Mouse (Mus musculus): ENCODE results near the gene Plekhs1. TPM values are rescaled to one million over a fixed set of nuclear protein-coding genes. Genes with fewer than 3 reads are reported as not detected.

Plekhs1 gene
- 0.44 and 0.67 TPM in 2 replicates for polyA plus RNA-seq (2012; rRNA removed)

- DNase-seq (ENCODE audit: extremely low spot score in 1 of 2, low spot score in 1 of 2) = no peak
These were observed at the start of gene Plekhs1 for GRCm38 (mm10) chr19:56461522-56462101. TSS of gene Plekhs1 (plus strand) at chr19:56461640.

- DNase-seq (ENCODE audit: extremely low spot score in 1 of 2, low spot score in 1 of 2) = no peak
These were observed 43.0 kb upstream of the Plekhs1 start for GRCm38 (mm10) chr19:56418404-56418803.

- DNase-seq (ENCODE audit: extremely low spot score in 1 of 2, low spot score in 1 of 2) = no peak
These were observed 42.0 kb upstream of the Plekhs1 start for GRCm38 (mm10) chr19:56419452-56419851.

GRCm38 (mm10) chr19:56420345-56420744, 41.1 kb upstream of the Plekhs1 start:
- no peak for DNase-seq (ENCODE audit: extremely low spot score in 1 of 2, low spot score in 1 of 2)

- peak; percentile 84 to 99 for DNase-seq (ENCODE audit: extremely low spot score in 1 of 2, low spot score in 1 of 2)
These were observed 38.7 kb upstream of the Plekhs1 start for GRCm38 (mm10) chr19:56422476-56423338.

- DNase-seq (ENCODE audit: extremely low spot score in 1 of 2, low spot score in 1 of 2) = peak; percentile 25 to 51
These were observed 38.1 kb upstream of the Plekhs1 start for GRCm38 (mm10) chr19:56423370-56423769.

GRCm38 (mm10) chr19:56424606-56425395, 36.6 kb upstream of the Plekhs1 start:
- no peak for DNase-seq (ENCODE audit: extremely low spot score in 1 of 2, low spot score in 1 of 2)

- DNase-seq (ENCODE audit: extremely low spot score in 1 of 2, low spot score in 1 of 2) = no peak
These were observed 35.9 kb upstream of the Plekhs1 start for GRCm38 (mm10) chr19:56425492-56425891.

- DNase-seq (ENCODE audit: extremely low spot score in 1 of 2, low spot score in 1 of 2) = no peak
These were observed 31.1 kb upstream of the Plekhs1 start for GRCm38 (mm10) chr19:56430369-56430768.

GRCm38 (mm10) chr19:56432706-56433105, 28.7 kb upstream of the Plekhs1 start:
- no peak for DNase-seq (ENCODE audit: extremely low spot score in 1 of 2, low spot score in 1 of 2)

GRCm38 (mm10) chr19:56433581-56433980, 27.9 kb upstream of the Plekhs1 start:
- DNase-seq (ENCODE audit: extremely low spot score in 1 of 2, low spot score in 1 of 2) = no peak

GRCm38 (mm10) chr19:56436380-56436779, 25.1 kb upstream of the Plekhs1 start:
- DNase-seq (ENCODE audit: extremely low spot score in 1 of 2, low spot score in 1 of 2) = no peak

GRCm38 (mm10) chr19:56438357-56439071, 22.9 kb upstream of the Plekhs1 start:
- no peak for DNase-seq (ENCODE audit: extremely low spot score in 1 of 2, low spot score in 1 of 2)

- DNase-seq (ENCODE audit: extremely low spot score in 1 of 2, low spot score in 1 of 2) = no peak
These were observed 22.4 kb upstream of the Plekhs1 start for GRCm38 (mm10) chr19:56439072-56439434.

- no peak for DNase-seq (ENCODE audit: extremely low spot score in 1 of 2, low spot score in 1 of 2)
These were observed 18.0 kb upstream of the Plekhs1 start for GRCm38 (mm10) chr19:56443445-56443844.

GRCm38 (mm10) chr19:56448784-56449183, 12.7 kb upstream of the Plekhs1 start:
- DNase-seq (ENCODE audit: extremely low spot score in 1 of 2, low spot score in 1 of 2) = no peak

- DNase-seq (ENCODE audit: extremely low spot score in 1 of 2, low spot score in 1 of 2) = peak; percentile 36 to 63
These were observed 11.9 kb upstream of the Plekhs1 start for GRCm38 (mm10) chr19:56449537-56449936.

- DNase-seq (ENCODE audit: extremely low spot score in 1 of 2, low spot score in 1 of 2) = peak in 1 of 2 experiments; percentile 73
These were observed 10.5 kb upstream of the Plekhs1 start for GRCm38 (mm10) chr19:56450892-56451291.

- no peak for DNase-seq (ENCODE audit: extremely low spot score in 1 of 2, low spot score in 1 of 2)
These were observed 9.6 kb upstream of the Plekhs1 start for GRCm38 (mm10) chr19:56451867-56452266.

- peak; percentile 26 to 53 for DNase-seq (ENCODE audit: extremely low spot score in 1 of 2, low spot score in 1 of 2)
These were observed 9.0 kb upstream of the Plekhs1 start for GRCm38 (mm10) chr19:56452421-56452820.

- no peak for DNase-seq (ENCODE audit: extremely low spot score in 1 of 2, low spot score in 1 of 2)
These were observed 6.6 kb upstream of the Plekhs1 start for GRCm38 (mm10) chr19:56454862-56455261.

All from frontal cortex, adult 2 months (tissue).